Mouse (Mus musculus) embryonic facial prominence, embryonic 14.5 days (tissue): Measurements from ENCODE around the gene Golph3. TPM values are rescaled to one million over a fixed set of nuclear protein-coding genes. Genes with fewer than 3 reads are reported as not detected.
A peak's percentile ranks its signal among the peaks of the same experiment; 100 is the strongest.

Experiments
- ATAC-seq: fragments of 200-750 bp; cut with Nextera tagmentation; 2 replicates; pipeline ENCODE4 v1.8.0; 2017; ENCODE audit warnings: low read depth, moderate number of reproducible peaks, moderate TSS enrichment
- DNase-seq: peaks from one replicate; pipeline ENCODE4 v3.0.0-alpha.2; 2015; ENCODE audit warnings: low spot score
- H3K27ac ChIP-seq: fragments of 300-500 bp; sonication (generic); replicated peaks from 2 replicates; pipeline ENCODE4 v1.5.1; 2014; ENCODE audit warnings: low read depth, mild to moderate bottlenecking, low read length, moderate library complexity
- H3K27me3 ChIP-seq: fragments of 300-500 bp; sonication (generic); replicated peaks from 2 replicates; pipeline ENCODE4 v1.6.1; 2014; ENCODE audit warnings: low read length; ENCODE audit not compliant: control insufficient read depth, insufficient read depth
- H3K36me3 ChIP-seq: fragments of 300-500 bp; sonication (generic); 2 replicates; pipeline ENCODE4 v1.6.1; 2014; ENCODE audit warnings: low read length, mixed read lengths; ENCODE audit not compliant: control insufficient read depth, insufficient read depth
- H3K4me1 ChIP-seq: fragments of 300-500 bp; sonication (generic); 2 replicates; pipeline ENCODE4 v1.6.1; 2014; ENCODE audit warnings: antibody characterized with exemption, low read length; ENCODE audit not compliant: control insufficient read depth, insufficient read depth
- H3K4me2 ChIP-seq: fragments of 300-500 bp; sonication (generic); 2 replicates; pipeline ENCODE4 v1.6.1; 2014; ENCODE audit warnings: low read depth, mild to moderate bottlenecking, low read length, moderate library complexity, mixed read lengths
- H3K4me3 ChIP-seq: fragments of 300-500 bp; sonication (generic); 2 replicates; pipeline ENCODE4 v1.5.1; 2014; ENCODE audit warnings: low read depth, mild to moderate bottlenecking, low read length
- H3K9ac ChIP-seq: fragments of 300-500 bp; sonication (generic); 2 replicates; pipeline ENCODE4 v1.6.1; 2014; ENCODE audit warnings: low read depth, mild to moderate bottlenecking, low read length, moderate library complexity, mixed read lengths
- H3K9me3 ChIP-seq: fragments of 300-500 bp; sonication (generic); 2 replicates; pipeline ENCODE4 v1.6.1; 2016; ENCODE audit warnings: low read length; ENCODE audit not compliant: control insufficient read depth
- WGBS: fragments of 180-500 bp; shearing (Covaris S2); extraction: QIAGEN DNeasy Blood & Tissue Kit; methylation state at CpG from one replicate; pipeline ENCODE4 v1.1.7; 2014; 5-methylcytosine and 5-hydroxymethylcytosine counted together
- polyA plus RNA-seq: library from polyadenylated mRNA; unstranded; fragments of >200 nt; fragmentation: Nextera tagmentation; extraction: Ambion mirVana; gene quantifications from 2 replicates; pipeline ENCODE4 v1.2.1, GENCODE M21; 2014

Golph3 gene
- polyA plus RNA-seq, 1 experiment from 2014 or later, result 118 TPM

GRCm38 (mm10) chr15:12357459-12357858 is 36.2 kb downstream of the Golph3 start:
- Histone ChIP-seq H3K9ac (no peak overlapping the region), H3K27ac (no peak overlapping the region), H3K36me3 (peaks cover 44% of the 10 kb centered on the region), H3K27me3 (no peaks in the 10 kb centered on the region), H3K4me2 (no peak overlapping the region), H3K4me3 (no peak overlapping the region), H3K9me3 (no peaks in the 10 kb centered on the region), H3K4me1 (no peaks in the 10 kb centered on the region)
- DNase-seq (no peak), ATAC-seq (no peak)

DNA sequence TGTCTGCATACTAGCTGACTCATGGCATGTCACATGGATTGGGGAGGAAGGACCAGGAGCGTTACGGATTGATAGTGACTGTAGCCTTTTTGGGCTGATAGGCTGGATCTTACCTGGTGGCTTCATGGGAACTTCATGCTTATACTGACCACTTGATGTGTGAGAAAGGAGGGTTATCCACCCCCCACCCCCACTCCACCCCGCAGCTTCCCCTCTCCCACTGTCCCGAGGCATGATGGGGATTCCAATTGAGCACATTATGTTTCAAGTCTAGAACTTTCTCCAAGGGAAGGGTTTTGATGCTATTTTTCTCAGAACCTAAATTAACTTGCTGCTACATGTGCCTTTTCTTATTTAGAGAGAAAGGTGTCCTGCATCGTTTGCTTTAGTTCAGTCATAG is 37.1 kb downstream of the Golph3 start:
- H3K4me1 ChIP-seq, result no peaks in the 10 kb centered on the region
- no peak overlapping the region for H3K4me2 ChIP-seq
- no peak overlapping the region for H3K27ac ChIP-seq
- DNase-seq (no peak), ATAC-seq (no peak)
- H3K4me3 ChIP-seq, result no peak overlapping the region
- peaks cover 39% of the 10 kb centered on the region for H3K36me3 ChIP-seq
- no peaks in the 10 kb centered on the region for H3K27me3 ChIP-seq
- WGBS, result 92% methylated on average over 5 of the region's 5 CpGs
- no peak overlapping the region for H3K9ac ChIP-seq
- H3K9me3 ChIP-seq, result no peaks in the 10 kb centered on the region

- no peaks in the 10 kb centered on the region for H3K27me3 ChIP-seq
- H3K9ac ChIP-seq, result no peak overlapping the region
- H3K27ac ChIP-seq, result no peak overlapping the region
- DNase-seq (no peak), ATAC-seq (0 out of 2 replicates have a peak, but pooled peaks have one; percentile 3)
- H3K4me2 ChIP-seq, result no peak overlapping the region
- no peaks in the 10 kb centered on the region for H3K9me3 ChIP-seq
- peaks cover 22% of the 10 kb centered on the region for H3K36me3 ChIP-seq
- no peak overlapping the region for H3K4me3 ChIP-seq
- no peaks in the 10 kb centered on the region for H3K4me1 ChIP-seq
- WGBS, result 75% methylated on average over 19 of the region's 19 CpGs
These were observed 39.4 kb downstream of the Golph3 start for GRCm38 (mm10) chr15:12360519-12361212.

DNA sequence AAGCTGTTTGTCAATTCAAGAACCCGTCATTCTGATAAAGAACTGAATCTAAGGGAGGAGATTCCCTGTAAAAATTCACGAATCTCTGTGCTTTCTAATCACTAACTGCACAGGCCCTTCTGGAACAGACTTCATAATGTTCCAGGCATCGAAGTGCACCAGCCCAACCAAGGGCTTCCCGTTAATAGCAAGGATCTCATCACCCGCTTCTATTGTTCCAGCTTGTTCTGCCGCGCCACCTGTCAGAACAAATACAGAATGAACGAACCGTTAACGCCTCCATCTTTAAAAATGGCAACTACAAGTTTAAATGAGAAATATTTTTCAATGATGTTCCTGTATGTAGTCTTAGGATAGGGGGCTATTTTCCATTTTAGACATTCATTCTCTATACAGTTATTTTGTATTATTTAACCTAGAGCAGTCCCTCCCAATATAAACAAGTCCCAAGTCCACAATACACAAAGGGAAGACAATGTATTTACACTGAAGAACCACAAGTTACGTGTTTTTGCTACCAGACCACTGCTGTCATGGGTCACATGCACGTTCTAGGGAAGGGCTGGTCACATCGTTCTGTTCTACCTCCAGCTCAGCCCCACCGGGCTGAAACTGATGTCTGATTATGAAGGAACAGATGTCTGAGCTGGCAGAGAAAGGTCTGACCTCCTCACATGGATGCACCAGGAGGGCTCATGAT is 40.9 kb downstream of the Golph3 start:
- 89% methylated on average over 14 of the region's 14 CpGs for WGBS
- Histone ChIP-seq H3K27ac (no peak overlapping the region), H3K27me3 (no peaks in the 10 kb centered on the region), H3K9me3 (no peaks in the 10 kb centered on the region), H3K4me3 (no peak overlapping the region), H3K4me2 (no peak overlapping the region), H3K4me1 (no peaks in the 10 kb centered on the region), H3K36me3 (peaks cover 16% of the 10 kb centered on the region), H3K9ac (0 out of 2 replicates have a peak overlapping the region, but pooled peaks have one; percentile 10)
- no peak for ATAC-seq
- DNase-seq, result no peak

GRCm38 (mm10) chr15:12362701-12363040 is 41.4 kb downstream of the Golph3 start:
- Histone ChIP-seq H3K4me3 (no peak overlapping the region), H3K4me2 (no peak overlapping the region), H3K27me3 (no peaks in the 10 kb centered on the region), H3K9me3 (no peaks in the 10 kb centered on the region), H3K27ac (no peak overlapping the region), H3K36me3 (peaks cover 16% of the 10 kb centered on the region), H3K9ac (no peak overlapping the region), H3K4me1 (no peaks in the 10 kb centered on the region)
- DNase-seq (no peak), ATAC-seq (no peak)
- 89% methylated on average over 6 of the region's 6 CpGs for WGBS

GRCm38 (mm10) chr15:12364096-12364495 is 42.8 kb downstream of the Golph3 start:
- Histone ChIP-seq H3K36me3 (peaks cover 21% of the 10 kb centered on the region), H3K9me3 (no peaks in the 10 kb centered on the region), H3K4me1 (no peaks in the 10 kb centered on the region), H3K9ac (no peak overlapping the region), H3K27me3 (no peaks in the 10 kb centered on the region), H3K27ac (no peak overlapping the region), H3K4me3 (no peak overlapping the region), H3K4me2 (no peak overlapping the region)
- 77% methylated on average over 4 of the region's 4 CpGs for WGBS
- DNase-seq (no peak), ATAC-seq (no peak)

DNA sequence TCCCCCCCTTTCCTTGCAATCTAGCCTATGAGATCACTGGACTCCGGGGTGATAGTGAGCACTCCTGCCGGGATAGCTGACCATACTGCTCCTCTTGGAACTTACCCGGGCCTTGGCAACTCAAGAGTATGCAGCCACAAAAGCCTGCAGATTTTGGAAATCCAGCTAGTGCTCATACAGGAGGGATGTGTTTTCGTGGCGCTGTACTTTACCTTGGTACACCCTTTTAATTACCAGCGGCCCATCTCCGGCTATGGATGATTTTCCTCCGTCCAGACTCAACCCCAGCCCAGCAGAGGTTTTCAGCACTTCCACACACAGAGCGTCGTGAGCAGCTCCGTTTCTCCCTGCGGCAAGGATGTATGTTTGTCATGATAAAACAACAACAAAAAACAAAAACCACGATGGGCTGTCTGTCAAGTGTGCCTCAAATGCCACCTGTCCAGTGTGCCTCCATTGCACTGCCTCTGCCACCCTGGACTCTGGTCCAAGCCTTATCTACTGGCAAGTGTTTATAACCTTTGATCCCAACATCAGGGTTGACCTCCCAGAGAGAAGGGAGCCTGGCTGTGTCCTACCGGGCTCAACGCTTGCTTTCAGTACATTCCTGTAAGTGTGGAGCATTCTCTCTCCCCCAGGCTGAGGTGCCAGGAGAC is 44.3 kb downstream of the Golph3 start:
- no peak overlapping the region for H3K9ac ChIP-seq
- H3K4me3 ChIP-seq, result no peak overlapping the region
- WGBS, result 80% methylated on average over 15 of the region's 15 CpGs
- ATAC-seq (no peak), DNase-seq (no peak)
- H3K9me3 ChIP-seq, result no peaks in the 10 kb centered on the region
- H3K27me3 ChIP-seq, result no peaks in the 10 kb centered on the region
- H3K4me1 ChIP-seq, result no peaks in the 10 kb centered on the region
- no peak overlapping the region for H3K4me2 ChIP-seq
- no peak overlapping the region for H3K27ac ChIP-seq
- peaks cover 21% of the 10 kb centered on the region for H3K36me3 ChIP-seq

DNA sequence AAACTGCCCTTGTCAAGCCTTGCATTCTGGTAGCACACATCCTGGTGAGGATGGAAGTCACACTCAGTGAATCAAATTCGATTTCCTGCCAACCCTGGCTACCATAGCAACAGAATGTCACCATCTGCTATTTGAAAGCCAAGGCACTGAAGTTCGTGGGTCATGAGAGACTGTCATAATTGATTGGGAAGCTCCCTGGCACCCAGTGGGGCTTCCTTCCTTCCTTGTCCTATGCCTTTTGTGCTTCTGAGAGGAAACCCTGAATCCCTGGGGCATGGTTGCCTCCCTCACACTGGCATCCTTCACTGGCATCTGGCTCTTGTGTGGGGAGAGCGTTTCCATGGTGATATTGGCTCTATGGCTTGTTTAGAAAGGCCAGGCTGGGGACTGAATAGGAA is 44.8 kb downstream of the Golph3 start:
- 41% methylated on average over 3 of the region's 3 CpGs for WGBS

More for the DNA sequence above, 44.8 kb downstream of the Golph3 start:
- Histone ChIP-seq H3K27ac (no peak overlapping the region), H3K4me1 (no peaks in the 10 kb centered on the region), H3K27me3 (no peaks in the 10 kb centered on the region), H3K9ac (no peak overlapping the region), H3K36me3 (peaks cover 17% of the 10 kb centered on the region), H3K4me3 (no peak overlapping the region), H3K9me3 (no peaks in the 10 kb centered on the region), H3K4me2 (no peak overlapping the region)
- DNase-seq, result peak; percentile 54
- peak; percentile 54; the same call in 1 of the 2 replicates for ATAC-seq
